Mouse (Mus musculus): ENCODE data around the gene Cdh13. TPM values are rescaled to one million over a fixed set of nuclear protein-coding genes. Genes with fewer than 3 reads are reported as not detected.

The Cdh13 gene
- polyA plus RNA-seq, 1 experiment from 2014 or later = 159 TPM

DNA sequence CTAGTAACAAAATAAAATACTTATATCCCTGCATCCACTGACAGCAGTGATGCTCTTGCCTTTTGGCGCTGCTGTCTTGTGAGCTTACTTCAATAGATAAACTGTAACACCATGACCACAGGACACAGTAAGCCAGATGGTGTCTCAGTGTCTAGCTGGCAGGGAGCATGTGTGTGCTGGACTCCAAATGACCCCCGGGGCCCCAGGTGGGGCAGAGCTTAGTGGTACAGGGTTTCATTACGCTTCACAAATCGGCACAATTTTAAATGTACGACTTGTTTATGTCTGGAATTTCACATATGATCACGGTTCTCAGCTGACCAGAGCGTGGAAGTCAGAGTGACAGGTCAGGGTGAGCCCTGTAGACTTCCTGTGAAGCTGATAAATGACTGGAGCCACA is 980.2 kb downstream of the Cdh13 start:
- no peaks in the 10 kb centered on the region for H3K9me3 ChIP-seq (replicated peaks; ENCODE audit: control insufficient read depth, low read length, poor library complexity, severe bottlenecking)
- H3K36me3 ChIP-seq (ENCODE audit: control insufficient read depth, insufficient read depth, low read length) = no peaks in the 10 kb centered on the region
- ATAC-seq = no peak
- H3K27ac ChIP-seq (ENCODE audit: low read length) = no peak overlapping the region
- no peaks in the 10 kb centered on the region for H3K4me1 ChIP-seq (ENCODE audit: control insufficient read depth, insufficient read depth, low read length)
- 82% methylated on average over 7 of the region's 7 CpGs for WGBS
- H3K4me3 ChIP-seq (ENCODE audit: low read depth, low read length) = no peak overlapping the region
- no peak overlapping the region for H3K4me2 ChIP-seq (ENCODE audit: low read length)
- no peak overlapping the region for H3K9ac ChIP-seq (ENCODE audit: low read depth, low read length)
- no peaks in the 10 kb centered on the region for H3K27me3 ChIP-seq (ENCODE audit: control insufficient read depth, insufficient read depth, low read depth, low read length)

DNA sequence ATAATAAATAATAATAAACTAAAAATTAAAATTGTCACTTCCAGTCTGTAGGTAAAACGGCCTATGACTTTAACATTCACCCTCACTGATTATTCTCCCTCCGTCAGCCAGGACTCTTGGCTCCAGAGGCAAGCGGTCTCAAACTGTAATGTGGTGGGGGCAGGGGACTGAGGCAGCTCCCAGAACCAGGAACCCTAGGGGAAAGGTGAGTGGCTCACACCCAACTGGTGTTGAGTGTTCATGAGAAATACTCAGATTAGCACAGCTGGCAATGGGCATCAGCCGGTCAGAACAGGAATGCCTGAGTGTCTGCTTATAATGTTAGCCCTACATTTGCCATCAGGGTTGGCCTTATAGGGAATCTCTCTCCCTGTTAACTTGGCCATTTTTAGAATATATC is 982.8 kb downstream of the Cdh13 start:
- no peaks in the 10 kb centered on the region for H3K27me3 ChIP-seq (ENCODE audit: control insufficient read depth, insufficient read depth, low read depth, low read length)
- no peak overlapping the region for H3K4me2 ChIP-seq (ENCODE audit: low read length)
- ATAC-seq = no peak
- no peaks in the 10 kb centered on the region for H3K36me3 ChIP-seq (ENCODE audit: control insufficient read depth, insufficient read depth, low read length)
- no peaks in the 10 kb centered on the region for H3K4me1 ChIP-seq (ENCODE audit: control insufficient read depth, insufficient read depth, low read length)
- H3K4me3 ChIP-seq (ENCODE audit: low read depth, low read length) = no peak overlapping the region
- 90% methylated on average over 4 of the region's 4 CpGs for WGBS
- no peak overlapping the region for H3K9ac ChIP-seq (ENCODE audit: low read depth, low read length)
- no peak overlapping the region for H3K27ac ChIP-seq (ENCODE audit: low read length)
- H3K9me3 ChIP-seq (replicated peaks; ENCODE audit: control insufficient read depth, low read length, poor library complexity, severe bottlenecking) = no peaks in the 10 kb centered on the region

DNA sequence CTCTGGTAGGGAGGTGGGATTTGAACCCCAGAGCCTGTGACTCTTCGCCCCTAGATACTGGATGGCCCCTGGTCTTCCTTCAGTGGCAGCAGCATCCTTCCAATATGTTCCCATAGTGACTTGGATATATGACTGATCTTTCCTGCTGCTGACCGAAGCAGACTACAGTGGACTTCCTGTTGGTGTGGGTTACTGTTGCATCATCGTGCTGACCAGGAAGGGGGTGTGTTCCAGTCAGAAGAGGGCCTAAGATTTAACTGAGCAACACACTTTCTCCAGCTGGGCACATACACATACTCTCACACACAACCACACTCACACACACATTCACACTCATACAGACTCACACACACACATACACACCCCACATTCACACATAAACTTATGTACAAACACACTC is 986.0 kb downstream of the Cdh13 start:
- Histone ChIP-seq H3K27ac (ENCODE audit: low read length) (no peak overlapping the region), H3K4me2 (ENCODE audit: low read length) (no peak overlapping the region), H3K9me3 (replicated peaks; ENCODE audit: control insufficient read depth, low read length, poor library complexity, severe bottlenecking) (no peaks in the 10 kb centered on the region), H3K4me1 (ENCODE audit: control insufficient read depth, insufficient read depth, low read length) (no peaks in the 10 kb centered on the region), H3K4me3 (ENCODE audit: low read depth, low read length) (no peak overlapping the region), H3K9ac (ENCODE audit: low read depth, low read length) (no peak overlapping the region), H3K36me3 (ENCODE audit: control insufficient read depth, insufficient read depth, low read length) (no peaks in the 10 kb centered on the region), H3K27me3 (ENCODE audit: control insufficient read depth, insufficient read depth, low read depth, low read length) (no peaks in the 10 kb centered on the region)
- WGBS = 92% methylated on average over 3 of the region's 3 CpGs
- no peak for ATAC-seq

DNA sequence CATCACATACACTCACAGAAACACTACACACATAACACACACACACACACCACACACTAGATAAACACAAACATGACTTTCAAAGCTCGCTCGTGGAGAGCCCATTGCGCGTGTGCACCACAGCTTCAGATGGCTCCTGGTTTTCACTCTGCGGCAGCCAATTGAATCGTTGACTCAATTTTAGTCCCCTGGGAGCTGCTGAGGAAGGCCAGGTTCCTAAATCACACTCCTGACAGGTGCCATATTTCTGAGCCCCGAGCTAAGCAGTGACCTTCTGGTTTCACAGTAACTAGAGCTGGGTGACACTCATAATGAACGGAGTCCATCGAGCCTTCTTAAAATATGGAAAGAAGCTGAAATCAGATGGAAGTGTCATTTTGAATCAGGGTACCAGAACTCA is 986.8 kb downstream of the Cdh13 start:
- 87% methylated on average over 9 of the region's 9 CpGs for WGBS
- H3K4me3 ChIP-seq (ENCODE audit: low read depth, low read length) = no peak overlapping the region
- H3K4me2 ChIP-seq (ENCODE audit: low read length) = no peak overlapping the region
- no peaks in the 10 kb centered on the region for H3K4me1 ChIP-seq (ENCODE audit: control insufficient read depth, insufficient read depth, low read length)
- H3K9ac ChIP-seq (ENCODE audit: low read depth, low read length) = no peak overlapping the region
- no peaks in the 10 kb centered on the region for H3K9me3 ChIP-seq (replicated peaks; ENCODE audit: control insufficient read depth, low read length, poor library complexity, severe bottlenecking)
- H3K27me3 ChIP-seq (ENCODE audit: control insufficient read depth, insufficient read depth, low read depth, low read length) = no peaks in the 10 kb centered on the region
- H3K36me3 ChIP-seq (ENCODE audit: control insufficient read depth, insufficient read depth, low read length) = no peaks in the 10 kb centered on the region
- no peak for ATAC-seq
- no peak overlapping the region for H3K27ac ChIP-seq (ENCODE audit: low read length)

DNA sequence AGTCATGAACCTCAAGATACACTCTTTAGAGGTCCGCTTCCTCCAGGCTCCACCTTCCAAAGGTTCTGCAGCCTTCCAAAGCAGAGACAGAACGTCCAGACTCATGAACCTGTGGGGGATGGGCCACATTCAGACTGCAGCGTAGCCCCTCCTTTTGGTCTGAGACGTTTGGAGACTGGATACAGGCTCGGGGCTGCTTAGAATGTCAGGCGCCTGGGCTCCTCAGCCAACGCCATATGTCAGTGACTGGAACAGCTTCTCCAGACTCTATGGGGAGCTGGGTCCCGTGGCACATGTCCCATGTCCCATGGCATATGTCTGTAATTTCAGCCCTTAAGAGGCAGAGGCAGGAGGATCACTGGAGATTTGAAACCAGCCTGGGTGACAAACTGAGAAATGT is 989.4 kb downstream of the Cdh13 start:
- Histone ChIP-seq H3K36me3 (ENCODE audit: control insufficient read depth, insufficient read depth, low read length) (no peaks in the 10 kb centered on the region), H3K4me3 (ENCODE audit: low read depth, low read length) (no peak overlapping the region), H3K9ac (ENCODE audit: low read depth, low read length) (no peak overlapping the region), H3K4me1 (ENCODE audit: control insufficient read depth, insufficient read depth, low read length) (no peaks in the 10 kb centered on the region), H3K27ac (ENCODE audit: low read length) (no peak overlapping the region), H3K9me3 (replicated peaks; ENCODE audit: control insufficient read depth, low read length, poor library complexity, severe bottlenecking) (no peaks in the 10 kb centered on the region), H3K27me3 (ENCODE audit: control insufficient read depth, insufficient read depth, low read depth, low read length) (no peaks in the 10 kb centered on the region), H3K4me2 (ENCODE audit: low read length) (no peak overlapping the region)
- ATAC-seq = no peak
- 77% methylated on average over 8 of the region's 8 CpGs for WGBS

DNA sequence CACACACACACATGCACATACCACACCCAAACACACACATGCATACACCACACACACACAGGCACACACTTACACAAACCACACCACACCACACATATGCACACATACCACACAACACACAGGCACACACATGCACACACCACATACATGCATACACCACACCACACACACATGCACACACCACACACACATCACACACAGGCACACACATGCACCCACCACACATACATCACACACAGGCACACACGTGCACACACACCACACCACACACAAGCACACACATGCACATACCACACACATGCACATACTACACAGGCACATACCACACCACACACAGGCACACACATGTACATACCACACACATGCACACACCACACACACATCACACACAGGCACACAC is 991.9 kb downstream of the Cdh13 start:
- no peaks in the 10 kb centered on the region for H3K4me1 ChIP-seq (ENCODE audit: control insufficient read depth, insufficient read depth, low read length)
- WGBS = 100% methylated on average over 1 of the region's 1 CpGs
- H3K9ac ChIP-seq (ENCODE audit: low read depth, low read length) = no peak overlapping the region
- H3K36me3 ChIP-seq (ENCODE audit: control insufficient read depth, insufficient read depth, low read length) = no peaks in the 10 kb centered on the region
- no peaks in the 10 kb centered on the region for H3K9me3 ChIP-seq (replicated peaks; ENCODE audit: control insufficient read depth, low read length, poor library complexity, severe bottlenecking)
- ATAC-seq = no peak
- H3K27me3 ChIP-seq (ENCODE audit: control insufficient read depth, insufficient read depth, low read depth, low read length) = no peaks in the 10 kb centered on the region
- no peak overlapping the region for H3K4me2 ChIP-seq (ENCODE audit: low read length)
- H3K27ac ChIP-seq (ENCODE audit: low read length) = no peak overlapping the region
- H3K4me3 ChIP-seq (ENCODE audit: low read depth, low read length) = no peak overlapping the region

DNA sequence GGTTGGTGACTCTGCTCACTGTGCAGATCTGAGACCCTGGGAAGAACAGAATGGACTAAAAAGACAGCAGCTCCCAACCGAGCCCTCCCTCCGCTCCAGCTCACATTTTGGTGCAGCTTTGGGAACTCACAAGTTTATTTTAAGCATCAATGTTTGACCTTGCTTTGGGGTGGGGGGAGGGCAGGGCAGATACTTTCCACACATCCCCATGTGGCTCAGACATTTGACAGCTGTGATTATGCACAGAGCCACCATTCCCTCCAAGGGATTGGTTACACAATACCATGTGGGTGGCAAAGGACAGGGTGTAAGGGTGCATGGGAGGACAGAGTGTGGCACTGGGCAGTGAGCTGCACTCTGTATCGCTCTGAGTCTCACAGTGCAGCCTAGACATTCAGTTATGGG is 993.5 kb downstream of the Cdh13 start:
- 79% methylated on average over 3 of the region's 3 CpGs for WGBS
- no peak for ATAC-seq
- no peaks in the 10 kb centered on the region for H3K36me3 ChIP-seq (ENCODE audit: control insufficient read depth, insufficient read depth, low read length)
- H3K27me3 ChIP-seq (ENCODE audit: control insufficient read depth, insufficient read depth, low read depth, low read length) = no peaks in the 10 kb centered on the region
- no peak overlapping the region for H3K9ac ChIP-seq (ENCODE audit: low read depth, low read length)
- no peaks in the 10 kb centered on the region for H3K4me1 ChIP-seq (ENCODE audit: control insufficient read depth, insufficient read depth, low read length)
- H3K9me3 ChIP-seq (replicated peaks; ENCODE audit: control insufficient read depth, low read length, poor library complexity, severe bottlenecking) = no peaks in the 10 kb centered on the region
- H3K4me3 ChIP-seq (ENCODE audit: low read depth, low read length) = no peak overlapping the region
- no peak overlapping the region for H3K4me2 ChIP-seq (ENCODE audit: low read length)
- 0 out of 2 replicates have a peak overlapping the region, but pooled peaks have one; percentile 22 for H3K27ac ChIP-seq (ENCODE audit: low read length)

DNA sequence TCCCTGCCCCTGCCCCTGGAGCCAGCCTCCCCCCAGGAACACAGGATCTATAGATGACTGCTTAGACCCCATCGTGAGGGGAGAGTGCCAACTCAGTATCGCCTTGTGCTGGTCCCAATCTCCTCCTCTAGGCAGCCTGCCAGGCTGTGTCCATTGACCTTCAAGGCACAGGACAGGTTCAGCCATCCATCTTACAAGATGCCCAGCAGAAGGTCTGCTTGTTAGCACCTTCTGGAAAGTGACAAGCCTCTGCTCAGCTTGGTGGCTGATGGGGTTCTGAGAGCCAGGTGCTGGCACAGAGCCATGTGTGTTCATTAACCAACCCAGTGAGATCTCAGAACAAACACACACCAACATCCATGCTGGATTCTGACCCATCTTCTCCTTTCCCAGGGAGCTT is 998.2 kb downstream of the Cdh13 start:
- WGBS = 76% methylated on average over 2 of the region's 2 CpGs
- ATAC-seq = no peak
- H3K4me1 ChIP-seq (ENCODE audit: control insufficient read depth, insufficient read depth, low read length) = no peaks in the 10 kb centered on the region
- H3K4me3 ChIP-seq (ENCODE audit: low read depth, low read length) = no peak overlapping the region
- no peaks in the 10 kb centered on the region for H3K9me3 ChIP-seq (replicated peaks; ENCODE audit: control insufficient read depth, low read length, poor library complexity, severe bottlenecking)
- H3K9ac ChIP-seq (ENCODE audit: low read depth, low read length) = no peak overlapping the region
- H3K27me3 ChIP-seq (ENCODE audit: control insufficient read depth, insufficient read depth, low read depth, low read length) = no peaks in the 10 kb centered on the region
- no peaks in the 10 kb centered on the region for H3K36me3 ChIP-seq (ENCODE audit: control insufficient read depth, insufficient read depth, low read length)
- no peak overlapping the region for H3K4me2 ChIP-seq (ENCODE audit: low read length)
- no peak overlapping the region for H3K27ac ChIP-seq (ENCODE audit: low read length)

DNA sequence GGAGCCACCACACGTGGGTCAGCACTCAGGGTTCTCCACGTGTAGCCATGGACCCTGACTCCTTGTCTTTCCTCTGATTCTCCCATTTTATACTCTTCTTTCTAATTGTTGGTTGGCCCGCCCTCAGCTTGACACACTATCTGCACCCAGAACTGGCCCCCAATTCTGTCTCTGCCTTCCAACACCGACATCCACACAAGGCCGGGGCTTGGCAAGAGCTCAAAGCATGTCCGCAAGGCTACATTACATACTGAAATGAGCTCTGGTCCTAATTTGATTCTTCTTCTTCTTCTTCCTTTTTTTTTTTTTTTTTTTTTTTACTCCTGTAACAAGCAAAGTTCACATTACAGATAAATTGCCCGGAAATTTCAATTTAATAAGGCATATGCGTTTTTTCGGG is 1001.0 kb downstream of the Cdh13 start:
- Histone ChIP-seq H3K9ac (ENCODE audit: low read depth, low read length) (no peak overlapping the region), H3K27ac (ENCODE audit: low read length) (no peak overlapping the region), H3K4me3 (ENCODE audit: low read depth, low read length) (no peak overlapping the region), H3K4me1 (ENCODE audit: control insufficient read depth, insufficient read depth, low read length) (no peaks in the 10 kb centered on the region), H3K4me2 (ENCODE audit: low read length) (no peak overlapping the region), H3K9me3 (replicated peaks; ENCODE audit: control insufficient read depth, low read length, poor library complexity, severe bottlenecking) (no peaks in the 10 kb centered on the region), H3K36me3 (ENCODE audit: control insufficient read depth, insufficient read depth, low read length) (no peaks in the 10 kb centered on the region), H3K27me3 (ENCODE audit: control insufficient read depth, insufficient read depth, low read depth, low read length) (no peaks in the 10 kb centered on the region)
- no peak for ATAC-seq
- WGBS = 85% methylated on average over 9 of the region's 9 CpGs

DNA sequence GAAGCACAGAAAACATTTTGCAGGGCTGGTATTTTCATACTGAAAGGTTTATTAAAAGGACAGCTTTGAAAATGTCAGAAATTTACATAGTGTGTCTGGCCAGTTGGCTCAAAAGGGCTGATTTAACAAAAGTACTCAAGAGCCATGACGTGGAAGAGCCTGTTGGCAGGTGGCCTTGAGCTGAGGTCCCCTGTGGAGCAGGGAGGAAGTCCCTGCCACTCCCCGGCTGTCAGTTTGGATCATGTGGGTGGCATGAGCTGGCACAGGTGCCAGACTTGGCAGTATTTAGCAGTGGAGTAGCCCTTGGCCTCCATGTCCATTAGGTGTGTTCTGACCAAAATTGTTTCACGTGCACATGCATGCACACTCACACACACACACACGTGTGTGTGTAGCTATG is 1001.4 kb downstream of the Cdh13 start:
- H3K4me1 ChIP-seq (ENCODE audit: control insufficient read depth, insufficient read depth, low read length) = no peaks in the 10 kb centered on the region
- H3K27ac ChIP-seq (ENCODE audit: low read length) = no peak overlapping the region
- H3K36me3 ChIP-seq (ENCODE audit: control insufficient read depth, insufficient read depth, low read length) = no peaks in the 10 kb centered on the region
- H3K4me3 ChIP-seq (ENCODE audit: low read depth, low read length) = no peak overlapping the region
- H3K4me2 ChIP-seq (ENCODE audit: low read length) = no peak overlapping the region
- 67% methylated on average over 4 of the region's 4 CpGs for WGBS
- ATAC-seq = no peak
- H3K27me3 ChIP-seq (ENCODE audit: control insufficient read depth, insufficient read depth, low read depth, low read length) = no peaks in the 10 kb centered on the region
- no peak overlapping the region for H3K9ac ChIP-seq (ENCODE audit: low read depth, low read length)
- no peaks in the 10 kb centered on the region for H3K9me3 ChIP-seq (replicated peaks; ENCODE audit: control insufficient read depth, low read length, poor library complexity, severe bottlenecking)

Measured in midbrain, embryonic 16.5 days (tissue).